Mouse (Mus musculus) liver, embryonic 14.5 days (tissue): ENCODE measurements around the gene 4930507D05Rik.

Experiments
- CTCF ChIP-seq: IDR thresholded peaks from 2 replicates; pipeline ENCODE4 v1.5.1; 2016; ENCODE audit warnings: antibody characterized with exemption, low read depth, control low read depth
- EP300 ChIP-seq: IDR thresholded peaks from 2 replicates; pipeline ENCODE4 v1.6.1; 2016; ENCODE audit warnings: antibody characterized with exemption, low read depth

GRCm38 (mm10) chr10:62474944-62475343 lies 25.7 kb downstream of the 4930507D05Rik start:
- TF ChIP-seq CTCF (no peak), EP300 (no peak)
